17 mouse cellular contexts compared by ENCODE assay signal in genomic region chr11:93137841-93138240, GRCm38 (mm10). TPM values are rescaled to one million over a fixed set of nuclear protein-coding genes. Genes with fewer than 3 reads are reported as not detected.
"Had no signal": no experiment of that assay in that cellular context is flagged by ENCODE, and none has a peak within 500 bp of the region (broad histone marks: within the 10 kb centered on the region; RNA-seq: fewer than 3 reads in every experiment).

No protein-coding gene starts in this region.

- H3K4me3 ChIP-seq: limb, embryonic 10.5 days; liver, embryonic 15.5 days; midbrain, embryonic 13.5 days; neural tube, embryonic 12.5 days had no signal

- H3K4me1 ChIP-seq: limb, embryonic 10.5 days; liver, embryonic 15.5 days; midbrain, embryonic 13.5 days; neural tube, embryonic 12.5 days had no signal

- DNase-seq: kidney, adult 18-20 months; kidney, postnatal 14 days; lung, adult 2 months; lung, postnatal 36 days; right cerebral cortex, postnatal 14 days; thymus, postnatal 14 days had no signal

- H3K9ac ChIP-seq: liver, embryonic 15.5 days; midbrain, embryonic 13.5 days; neural tube, embryonic 12.5 days had no signal

- H3K27ac ChIP-seq: limb, embryonic 10.5 days; liver, embryonic 15.5 days; midbrain, embryonic 13.5 days; neural tube, embryonic 12.5 days; stomach, postnatal 0 days had no signal

- H3K4me2 ChIP-seq: liver, embryonic 11.5 days; liver, embryonic 15.5 days; midbrain, embryonic 13.5 days; neural tube, embryonic 12.5 days had no signal

- H3K9me3 ChIP-seq: limb, embryonic 10.5 days; liver, embryonic 15.5 days; midbrain, embryonic 13.5 days; neural tube, embryonic 12.5 days had no signal

- H3K27me3 ChIP-seq: liver, embryonic 15.5 days; midbrain, embryonic 13.5 days; neural tube, embryonic 12.5 days had no signal

- ATAC-seq: lung, postnatal 0 days; midbrain, embryonic 13.5 days had no signal

- H3K36me3 ChIP-seq: limb, embryonic 10.5 days; liver, embryonic 15.5 days; midbrain, embryonic 13.5 days; neural tube, embryonic 12.5 days had no signal

RNA-seq across cellular contexts. Expression of gene Car10, which starts 40.0 kb away (rescaled TPM):
- total RNA-seq: megakaryocyte progenitor cell, adult 5-6 weeks; monocyte, adult 5-6 weeks had no signal
- polyA plus RNA-seq: large intestine, adult 2 months; liver, embryonic 15.5 days; lung, adult 2 months; lung, postnatal 0 days; small intestine, adult 2 months had no signal
